Mouse (Mus musculus): ENCODE data around the gene Ret. TPM values are rescaled to one million over a fixed set of nuclear protein-coding genes. Genes with fewer than 3 reads are reported as not detected.

The Ret gene
- polyA plus RNA-seq (2012; rRNA removed; ENCODE audit: low replicate concordance) = 5.6 and 31.5 TPM in 2 replicates

DNA sequence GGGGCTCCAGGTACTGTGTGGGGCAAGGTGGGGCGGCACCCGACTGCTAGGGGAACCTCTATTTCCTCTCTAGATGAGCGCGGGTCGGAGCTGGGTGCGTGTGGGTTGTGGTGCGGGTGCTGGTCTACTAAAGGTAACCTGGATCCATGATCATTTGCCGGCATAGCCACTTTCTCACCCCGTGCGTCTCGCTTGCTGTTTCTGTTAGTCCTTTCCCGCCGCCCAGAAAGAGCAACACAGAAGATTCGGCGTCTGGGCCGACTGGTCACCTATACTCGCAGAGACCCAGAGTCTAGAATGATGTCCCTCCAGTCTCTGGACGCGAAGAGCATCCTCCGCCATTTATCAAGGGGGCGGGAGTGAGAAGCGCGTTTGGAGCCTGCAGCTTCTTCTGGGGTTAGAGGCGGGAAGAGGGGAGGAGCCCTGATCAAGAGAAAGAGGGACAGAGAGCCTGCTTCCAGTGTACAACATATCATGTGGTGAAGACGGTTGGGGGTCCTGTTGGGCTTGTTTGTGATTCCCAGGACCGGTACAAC lies at the start of gene Ret:
Gene Ret, minus strand, starts transcription at position 279 of the 536 bp plus-strand sequence.

DNA sequence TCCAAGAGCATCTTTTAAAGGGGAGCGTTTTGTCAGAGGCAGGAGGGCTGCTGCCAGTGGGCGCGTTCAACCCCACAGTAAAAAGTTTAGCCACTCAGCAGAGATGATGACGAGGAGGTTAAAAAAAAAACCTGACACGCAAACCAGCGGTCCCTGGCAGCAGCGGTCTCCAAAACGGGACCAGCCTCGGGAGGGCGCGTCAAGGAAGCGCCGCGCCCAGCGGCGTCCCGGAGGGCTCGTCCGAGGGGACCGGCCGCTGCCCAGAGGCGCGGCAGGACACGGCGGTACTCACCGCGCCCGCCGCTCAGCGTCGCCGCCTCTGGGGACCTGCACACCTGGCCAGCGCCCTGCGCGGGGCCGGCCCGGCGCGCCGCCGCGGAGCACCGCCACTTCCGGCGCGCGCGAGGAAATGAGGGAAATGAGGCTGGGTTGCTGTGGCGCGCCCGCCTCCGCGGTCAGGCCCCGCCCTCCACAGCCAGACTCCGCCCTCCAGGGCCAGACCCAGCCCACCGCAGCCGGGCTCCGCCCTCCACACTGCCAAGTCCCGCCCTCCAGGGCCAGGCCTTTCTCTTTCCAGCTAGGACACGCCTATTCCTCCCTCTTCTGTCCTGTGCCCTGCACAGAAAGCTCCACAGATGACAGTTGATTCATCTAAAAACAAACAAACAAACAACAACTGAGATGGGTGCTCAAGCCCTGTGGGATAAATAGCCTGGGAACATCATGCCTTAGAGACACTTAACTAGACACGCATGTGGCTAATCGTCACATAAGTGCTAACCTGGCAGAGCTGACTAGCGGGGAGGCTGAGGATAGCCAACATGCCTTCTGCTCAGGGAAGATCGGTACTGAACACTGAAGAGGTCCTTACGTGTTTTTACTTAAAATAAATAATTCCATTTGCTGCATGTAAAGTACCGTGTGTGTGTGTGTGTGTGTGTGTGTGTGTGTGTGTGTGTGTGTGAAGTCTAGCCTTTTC lies 58.5 kb downstream of the Ret start, which contains the start of gene Csgalnact2:
Gene Csgalnact2, minus strand, starts transcription at position 410 of the 979 bp plus-strand sequence.

Other genes starting within 250 kb of the Ret start
- gene Rasgef1a, start 186.3 kb downstream of the Ret start, polyA plus RNA-seq (2012; rRNA removed; ENCODE audit: low replicate concordance) = 0.36 and 2.4 TPM in 2 replicates
- 5.8 and 7.1 TPM in 2 replicates for gene Csgalnact2, start 58.6 kb downstream of the Ret start, polyA plus RNA-seq (2012; rRNA removed; ENCODE audit: low replicate concordance)
- gene Bms1, start 221.8 kb upstream of the Ret start, polyA plus RNA-seq (2012; rRNA removed; ENCODE audit: low replicate concordance) = 4.4 and 7.1 TPM in 2 replicates